Mouse (Mus musculus) adrenal gland, adult 8-10 months (tissue): Measurements from ENCODE around the gene Rhoa. TPM values are rescaled to one million over a fixed set of nuclear protein-coding genes. Genes with fewer than 3 reads are reported as not detected.

ENCODE experiments used
- DNase-seq: peaks from one replicate; pipeline ENCODE4 v3.0.0; 2022
- total RNA-seq, 4 experiments: library from RNA; stranded (reverse); gene quantifications; 2 replicates each; pipeline ENCODE4 v1.2.4; 2022

Gene Rhoa
- total RNA-seq, 4 experiments from 2014 or later = 307 to 342 (median 321) TPM

GRCm38 (mm10) chr9:108341139-108341475 lies 35.2 kb downstream of the Rhoa start:
- no peak for DNase-seq

GRCm38 (mm10) chr9:108341801-108342200 lies 35.9 kb downstream of the Rhoa start:
- DNase-seq = no peak

- no peak for DNase-seq
These were observed 36.4 kb downstream of the Rhoa start for GRCm38 (mm10) chr9:108342301-108342831.

- DNase-seq = no peak
These were observed 37.4 kb downstream of the Rhoa start for GRCm38 (mm10) chr9:108343331-108343730.

- DNase-seq = no peak
These were observed 37.9 kb downstream of the Rhoa start for GRCm38 (mm10) chr9:108343835-108344234.

GRCm38 (mm10) chr9:108344471-108344870 lies 38.5 kb downstream of the Rhoa start:
- no peak for DNase-seq

GRCm38 (mm10) chr9:108347024-108347423 lies 41.1 kb downstream of the Rhoa start:
- DNase-seq = no peak

- DNase-seq = peak; percentile 79
These were observed 41.8 kb downstream of the Rhoa start, which contains the start of gene Usp4 for GRCm38 (mm10) chr9:108347540-108348289. Gene Usp4 (plus strand): TSS chr9:108347853.

GRCm38 (mm10) chr9:108348290-108348680 lies 42.4 kb downstream of the Rhoa start:
- DNase-seq = no peak

GRCm38 (mm10) chr9:108349727-108350126 lies 43.8 kb downstream of the Rhoa start:
- no peak for DNase-seq

- no peak for DNase-seq
These were observed 72.3 kb downstream of the Rhoa start for GRCm38 (mm10) chr9:108378234-108378633.

GRCm38 (mm10) chr9:108378736-108379135 lies 72.8 kb downstream of the Rhoa start:
- no peak for DNase-seq

GRCm38 (mm10) chr9:108379294-108379693 lies 73.4 kb downstream of the Rhoa start:
- no peak for DNase-seq

GRCm38 (mm10) chr9:108381382-108381781 lies 75.5 kb downstream of the Rhoa start:
- no peak for DNase-seq

- no peak for DNase-seq
These were observed 79.1 kb downstream of the Rhoa start for GRCm38 (mm10) chr9:108385006-108385405.

GRCm38 (mm10) chr9:108386816-108387215 lies 80.9 kb downstream of the Rhoa start:
- no peak for DNase-seq

Other genes starting within 250 kb of the Rhoa start
- gene Mst1, start 225.7 kb upstream of the Rhoa start, total RNA-seq = under 1 TPM in 1 of 4 experiments, not detected in 3; 0.10 TPM
- gene Rnf123, start 222.8 kb upstream of the Rhoa start, total RNA-seq = 100 to 1,000 TPM in 1 of 4 experiments, 10 to 100 TPM in 3; 68.2 to 108 (median 86.5) TPM
- gene Apeh, start 211.5 kb upstream of the Rhoa start, total RNA-seq = 100 to 1,000 TPM; 104 to 125 (median 109) TPM
- gene Bsn, start 115.7 kb upstream of the Rhoa start, total RNA-seq = 1 to 10 TPM; 3.7 to 6.8 (median 6.4) TPM
- gene Dag1, start 42.2 kb upstream of the Rhoa start, total RNA-seq = 100 to 1,000 TPM; 134 to 165 (median 148) TPM
- gene Nicn1, start 15.7 kb upstream of the Rhoa start, total RNA-seq = 10 to 100 TPM; 29.5 to 49.1 (median 41.4) TPM
- gene Amt, start 9.3 kb upstream of the Rhoa start, total RNA-seq = 10 to 100 TPM in 2 of 4 experiments, 1 to 10 TPM in 2; 3.8 to 10.9 (median 7.1) TPM
- 10 to 100 TPM; 56.0 to 68.0 (median 62.2) TPM for gene Tcta, start within 50 bp of the Rhoa start, total RNA-seq
- 100 to 1,000 TPM; 524 to 812 (median 629) TPM for gene Gpx1, start 32.8 kb downstream of the Rhoa start, total RNA-seq
- gene Usp4, start 41.7 kb downstream of the Rhoa start, total RNA-seq = 100 to 1,000 TPM; 124 to 152 (median 132) TPM
- 1 to 10 TPM in 3 of 4 experiments, under 1 TPM in 1; 0.96 to 1.6 (median 1.3) TPM for gene 1700102P08Rik, start 86.7 kb downstream of the Rhoa start, total RNA-seq
- under 1 TPM in 1 of 4 experiments, not detected in 3; 0.10 TPM for gene Ccdc36, start 122.4 kb downstream of the Rhoa start, total RNA-seq
- not detected for gene BC048562, start 130.4 kb downstream of the Rhoa start, total RNA-seq
- gene Ccdc71, start 154.4 kb downstream of the Rhoa start, total RNA-seq = 10 to 100 TPM; 46.6 to 56.5 (median 52.7) TPM
- gene Klhdc8b, start 155.5 kb downstream of the Rhoa start, total RNA-seq = 10 to 100 TPM; 19.7 to 48.3 (median 33.1) TPM
- 100 to 1,000 TPM; 117 to 175 (median 152) TPM for gene Lamb2, start 173.6 kb downstream of the Rhoa start, total RNA-seq
- 100 to 1,000 TPM; 239 to 312 (median 257) TPM for gene Usp19, start 184.5 kb downstream of the Rhoa start, total RNA-seq
- 100 to 1,000 TPM; 181 to 239 (median 220) TPM for gene Qars, start 201.6 kb downstream of the Rhoa start, total RNA-seq
- 100 to 1,000 TPM; 131 to 151 (median 139) TPM for gene Qrich1, start 210.7 kb downstream of the Rhoa start, total RNA-seq